Comparison of ENCODE assay signal across 22 mouse cellular contexts in the genomic region with DNA sequence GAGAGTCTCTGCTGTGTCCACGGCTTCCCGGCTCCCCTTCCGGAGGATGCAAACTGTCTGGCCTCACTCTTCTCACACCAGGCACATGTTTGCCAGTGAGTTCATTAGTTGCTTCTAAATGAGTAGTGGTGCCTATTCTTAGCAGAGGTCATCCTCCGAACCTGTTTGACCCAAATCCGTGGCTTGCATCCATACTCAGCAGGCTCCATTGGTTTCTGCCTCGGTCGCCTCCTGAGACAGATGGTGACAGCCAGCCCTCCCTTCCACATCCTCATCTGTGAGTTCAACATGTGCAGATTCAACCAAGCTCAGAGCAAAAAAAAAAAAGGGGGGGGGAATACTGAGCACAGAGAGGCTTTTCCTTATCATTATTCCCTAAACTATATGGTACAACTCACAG. TPM values are rescaled to one million over a fixed set of nuclear protein-coding genes. Genes with fewer than 3 reads are reported as not detected.
DNase-seq lines count a peak whose midpoint lies in the region; ATAC-seq lines count a peak whose summit lies in the region.
"Had no signal": no experiment of that assay in that cellular context is flagged by ENCODE, and none has a peak within 500 bp of the region (broad histone marks: within the 10 kb centered on the region; RNA-seq: fewer than 3 reads in every experiment).

No protein-coding gene starts in this region.

- H3K4me2 ChIP-seq in heart, embryonic 11.5 days = no peak overlapping the region
- H3K4me2 ChIP-seq: embryonic facial prominence, embryonic 13.5 days; embryonic facial prominence, embryonic 15.5 days; forebrain, embryonic 12.5 days had no signal

- no peak overlapping the region for H3K27ac ChIP-seq in heart, embryonic 11.5 days (ENCODE audit: low read depth, low read length)
- H3K27ac ChIP-seq: embryonic facial prominence, embryonic 13.5 days; embryonic facial prominence, embryonic 15.5 days; forebrain, embryonic 10.5 days; forebrain, embryonic 12.5 days had no signal

- H3K9ac ChIP-seq in heart, embryonic 11.5 days (ENCODE audit: low read depth, low read length) = no peak overlapping the region
- H3K9ac ChIP-seq: embryonic facial prominence, embryonic 13.5 days; embryonic facial prominence, embryonic 15.5 days; forebrain, embryonic 12.5 days had no signal

- H3K4me3 ChIP-seq in heart, embryonic 11.5 days (ENCODE audit: low read depth, low read length) = no peak overlapping the region
- H3K4me3 ChIP-seq: embryonic facial prominence, embryonic 13.5 days; embryonic facial prominence, embryonic 15.5 days; erythroblast, embryonic 14.5 days; forebrain, embryonic 10.5 days; forebrain, embryonic 12.5 days had no signal

- DNase-seq in heart, adult 11 months = peak; percentile 34
- peak; percentile 5 for DNase-seq in lung, postnatal 10 days
- DNase-seq in lung, postnatal 25 days (ENCODE audit: low spot score) = no peak
- DNase-seq in retina, adult 2 months (ENCODE audit: low read depth, low spot score) = peak; percentile 18
- peak; percentile 15 for DNase-seq in retina, embryonic 14.5 days (ENCODE audit: low spot score)
- DNase-seq: adrenal gland, adult 2 months; adrenal gland, postnatal 25 days; cerebellum, adult 11-12 months; cerebellum, adult 2 months; cerebellum, adult 9-10 months; cerebellum, postnatal 36 days; embryo, embryonic 11 days had no signal

- 86% methylated on average over 7 of the region's 7 CpGs for WGBS in heart, embryonic 11.5 days (ENCODE audit: insufficient replicate concordance)

- no peaks in the 10 kb centered on the region for H3K9me3 ChIP-seq in heart, embryonic 11.5 days (replicated peaks; ENCODE audit: control insufficient read depth, low read length)
- H3K9me3 ChIP-seq: embryonic facial prominence, embryonic 13.5 days; embryonic facial prominence, embryonic 15.5 days; forebrain, embryonic 10.5 days; forebrain, embryonic 12.5 days had no signal

- H3K27me3 ChIP-seq in heart, embryonic 11.5 days (ENCODE audit: control insufficient read depth, insufficient read depth, low read length) = no peaks in the 10 kb centered on the region
- H3K27me3 ChIP-seq: embryonic facial prominence, embryonic 13.5 days; embryonic facial prominence, embryonic 15.5 days; forebrain, embryonic 12.5 days had no signal

- no peaks in the 10 kb centered on the region for H3K36me3 ChIP-seq in heart, embryonic 11.5 days (ENCODE audit: control insufficient read depth, insufficient read depth, low read length)
- H3K36me3 ChIP-seq: embryonic facial prominence, embryonic 13.5 days; embryonic facial prominence, embryonic 15.5 days; forebrain, embryonic 10.5 days; forebrain, embryonic 12.5 days had no signal

- no peaks in the 10 kb centered on the region for H3K4me1 ChIP-seq in heart, embryonic 11.5 days (ENCODE audit: control insufficient read depth, insufficient read depth, low read length)
- H3K4me1 ChIP-seq: embryonic facial prominence, embryonic 13.5 days; embryonic facial prominence, embryonic 15.5 days; forebrain, embryonic 12.5 days had no signal

- ATAC-seq in heart, embryonic 11.5 days (replicated peaks; ENCODE audit: insufficient number of reproducible peaks, low FRiP score, low TSS enrichment) = no peak
- ATAC-seq in frontal cortex, adult (ENCODE audit: low TSS enrichment) = no peak
- no peak for ATAC-seq in megakaryocyte-erythroid progenitor cell, adult 5-6 weeks (replicated peaks; ENCODE audit: low FRiP score, low TSS enrichment, poor library complexity, severe bottlenecking)
- ATAC-seq: forebrain, embryonic 14.5 days; forebrain, embryonic 16.5 days had no signal

RNA-seq across cellular contexts. Expression of a gene that starts 31.7 kb away (rescaled TPM):
- polyA plus RNA-seq in heart, embryonic 11.5 days (2014; fragmentation: Nextera tagmentation; extraction: Ambion mirVana) = 9.9 and 10.4 TPM in 2 replicates
- 20.6 and 22.3 TPM in 2 replicates for total RNA-seq in megakaryocyte-erythroid progenitor cell, adult 5-6 weeks (2014; fragmentation: Nextera tagmentation)
- 13.1 and 14.8 TPM in 2 replicates for total RNA-seq in megakaryocyte-erythroid progenitor cell, adult 5-6 weeks (2017)
